Mouse (Mus musculus) retina, postnatal 1 day (tissue): ENCODE data around the gene Olfr324.

Experiments
- DNase-seq: peaks from one replicate; pipeline ENCODE4 v3.0.0-alpha.2; 2012

Gene Olfr324

DNA sequence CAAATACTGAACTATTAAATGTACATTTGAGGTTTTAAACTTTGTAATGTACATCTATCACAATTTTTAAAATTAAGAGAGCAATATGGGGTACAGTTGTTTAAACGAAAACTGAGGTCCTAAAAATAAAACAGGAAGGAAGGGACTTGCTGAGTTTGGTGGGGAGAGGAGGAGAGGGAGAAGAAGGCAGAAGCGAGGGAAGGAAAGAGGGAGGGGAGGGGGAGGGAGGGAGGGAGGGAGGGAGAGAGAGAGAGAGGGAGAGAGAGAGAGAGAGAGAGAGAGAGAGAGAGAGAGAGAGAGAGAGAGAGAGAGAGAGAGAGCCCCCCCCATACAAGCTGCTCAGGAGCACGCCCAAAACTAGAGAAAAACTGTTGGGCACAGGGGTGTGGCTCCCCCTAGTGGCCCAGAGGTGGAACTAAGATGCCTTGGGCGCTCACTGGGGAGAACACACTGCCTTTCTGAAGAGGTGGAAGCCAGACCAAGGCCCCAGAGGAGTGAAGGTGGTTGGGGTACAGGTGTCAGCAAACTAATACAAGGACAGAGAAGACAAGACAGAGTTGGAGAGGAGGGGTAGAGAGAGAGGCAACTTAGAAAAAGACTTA is 41.6 kb downstream of the Olfr324 start:
- peak; percentile 74 for DNase-seq

DNA sequence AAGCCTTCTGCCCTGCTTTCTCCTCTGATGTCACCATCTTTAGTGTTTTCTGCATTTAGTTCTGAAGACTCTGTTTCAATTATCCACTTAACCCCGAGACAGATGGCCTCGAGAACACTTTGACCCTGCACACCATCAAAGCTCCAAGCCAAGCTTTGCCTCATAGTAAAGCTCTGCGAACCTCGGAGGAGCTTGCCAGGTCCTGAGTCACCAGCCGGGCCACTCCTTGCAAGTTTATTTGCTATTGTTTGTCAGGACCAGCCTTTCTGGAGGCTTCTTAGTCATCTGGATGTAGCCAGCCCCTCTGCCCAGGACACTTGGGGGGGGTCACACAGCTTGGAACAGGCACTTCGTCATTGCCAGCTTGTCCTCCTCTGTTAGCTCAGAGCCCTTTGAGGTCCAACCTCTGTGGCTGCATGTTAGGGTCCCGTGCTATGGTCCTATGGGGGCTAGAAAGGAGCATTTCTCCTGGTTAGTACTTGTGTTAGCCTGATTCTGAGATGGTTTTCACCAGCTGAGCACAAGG is 43.3 kb downstream of the Olfr324 start:
- peak; percentile 20 for DNase-seq

DNA sequence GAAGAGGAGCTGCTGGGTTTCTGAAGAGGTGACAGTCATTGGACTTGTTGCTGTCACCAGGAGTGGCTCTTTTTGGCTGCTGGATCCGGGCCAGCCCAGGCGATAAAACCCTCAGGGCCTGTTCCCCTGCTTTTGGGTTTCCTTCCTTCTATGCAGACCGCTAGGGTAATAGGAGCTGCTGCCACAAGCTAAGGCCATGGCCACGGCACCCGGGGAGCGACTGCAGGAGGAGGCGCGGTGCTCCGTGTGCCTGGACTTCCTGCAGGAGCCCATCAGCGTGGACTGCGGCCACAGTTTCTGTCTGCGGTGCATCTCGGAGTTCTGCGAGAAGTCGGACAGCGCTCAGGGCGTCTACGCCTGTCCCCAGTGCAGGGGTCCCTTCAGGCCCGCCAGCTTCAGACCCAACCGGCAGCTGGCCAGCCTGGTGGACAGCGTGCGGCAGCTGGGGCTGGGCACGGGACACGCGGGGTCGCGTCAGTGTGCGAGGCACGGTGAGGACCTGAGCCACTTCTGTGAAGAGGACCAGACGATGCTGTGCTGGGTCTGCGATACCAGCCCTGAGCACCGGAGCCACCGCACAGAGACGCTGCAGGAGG is 45.5 kb downstream of the Olfr324 start, which contains the start of gene Trim58:
Gene Trim58, plus strand, starts transcription at position 194 of the 596 bp plus-strand sequence.
- peak; percentile 51 for DNase-seq

DNA sequence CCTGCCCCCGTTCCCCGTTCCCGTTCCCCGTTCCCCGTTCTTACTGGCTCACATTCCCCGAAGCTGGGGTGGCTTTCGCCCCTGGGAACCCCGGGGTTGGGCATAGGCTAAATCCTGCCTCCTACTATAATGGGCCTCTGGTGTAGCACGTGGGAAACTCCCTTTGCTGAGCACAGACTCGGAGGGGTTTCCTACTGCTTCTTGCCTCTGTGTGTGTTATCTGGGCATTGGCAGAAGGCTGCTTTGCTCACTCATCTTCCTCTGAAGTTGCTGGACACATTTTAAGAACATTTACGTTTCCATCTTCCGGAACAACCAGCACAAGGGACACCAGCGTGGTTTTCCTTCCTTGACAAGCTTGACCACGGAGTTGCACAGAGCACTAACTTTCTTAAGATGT is 46.1 kb downstream of the Olfr324 start:
- no peak for DNase-seq

DNA sequence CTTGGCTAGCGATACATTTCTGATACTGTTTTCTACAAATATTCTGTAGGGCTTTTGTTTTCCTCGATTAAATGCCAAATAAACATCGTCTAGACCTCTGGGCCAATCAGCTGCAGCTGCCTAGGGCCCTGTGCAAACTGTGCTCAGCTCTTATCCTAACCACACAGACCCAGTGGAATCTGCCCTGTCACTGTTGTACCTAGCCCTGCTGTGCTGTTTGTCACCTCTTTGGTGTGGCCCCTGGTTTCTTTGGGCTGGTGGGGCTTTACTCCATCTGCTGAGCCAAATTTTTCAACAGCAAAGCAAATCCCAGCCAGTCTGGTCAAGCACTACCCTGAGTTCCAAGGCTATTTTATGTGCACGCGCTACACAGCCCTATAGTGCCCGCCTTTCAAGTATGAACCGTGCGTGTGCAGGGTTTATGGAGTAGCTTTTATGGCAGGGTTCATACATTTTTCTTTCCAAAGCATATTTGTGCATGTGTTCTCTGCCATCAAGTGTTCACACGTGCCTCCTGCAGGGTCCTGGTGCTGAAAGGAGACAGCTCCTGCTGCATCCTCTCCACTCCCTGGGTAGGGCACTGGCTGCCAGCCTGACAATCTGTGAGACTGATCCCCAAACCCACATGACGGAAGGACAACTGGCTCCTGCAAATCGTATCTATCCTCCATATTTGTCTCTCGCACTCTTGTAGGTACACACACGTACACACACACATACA is 46.9 kb downstream of the Olfr324 start:
- DNase-seq, result no peak

DNA sequence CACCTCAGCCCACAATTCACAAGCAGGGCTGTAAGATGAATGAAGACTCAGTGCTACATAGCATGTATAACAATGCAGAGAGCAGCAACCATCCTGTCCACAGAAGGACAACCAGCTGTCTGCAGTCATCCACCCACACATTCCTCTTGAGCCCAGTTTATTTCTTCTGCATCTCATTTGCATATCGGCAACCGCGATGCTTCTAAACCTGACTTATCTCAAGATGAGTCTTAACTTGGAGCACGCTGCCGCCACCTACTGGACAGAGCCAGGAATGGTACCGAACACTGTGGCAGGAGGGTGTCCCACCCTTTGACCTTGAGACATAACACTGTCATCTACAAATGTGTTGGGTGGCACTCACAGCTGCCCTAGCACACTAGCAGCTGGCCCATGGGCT is 48.4 kb downstream of the Olfr324 start:
- DNase-seq, result peak; percentile 65
